ENCODE assay signal across 10 mouse cellular contexts in genomic region chr12:77531294-77531693, GRCm38 (mm10).
DNase-seq lines count a peak whose midpoint lies in the region; ATAC-seq and TF ChIP-seq lines count a peak whose summit lies in the region.
"Had no signal": no experiment of that assay in that cellular context is flagged by ENCODE, and none has a peak within 500 bp of the region (broad histone marks: within the 10 kb centered on the region; RNA-seq: fewer than 3 reads in every experiment).

No protein-coding gene starts in this region.

- no peaks in the 10 kb centered on the region for H3K4me1 ChIP-seq in liver, adult 2 months (ENCODE audit: control insufficient read depth, insufficient read depth, low read length)
- no peaks in the 10 kb centered on the region for H3K4me1 ChIP-seq in liver, embryonic 11.5 days (replicated peaks; ENCODE audit: control insufficient read depth, insufficient read depth, low read length)
- peaks cover 2% of the 10 kb centered on the region; the same call in 1 of the 2 replicates for H3K4me1 ChIP-seq in hindbrain, embryonic 16.5 days (ENCODE audit: control insufficient read depth, insufficient read depth, low read depth, low read length)
- H3K4me1 ChIP-seq: limb, embryonic 12.5 days had no signal

- ATAC-seq in liver, embryonic 11.5 days (replicated peaks; ENCODE audit: low FRiP score), result no peak
- ATAC-seq in megakaryocyte-erythroid progenitor cell, adult 5-6 weeks (replicated peaks; ENCODE audit: low FRiP score, low TSS enrichment, poor library complexity, severe bottlenecking), result peak; percentile 65
- ATAC-seq in granulocyte monocyte progenitor cell, adult 5-6 weeks (replicated peaks; ENCODE audit: poor library complexity, severe bottlenecking), result no peak
- ATAC-seq in hindbrain, embryonic 16.5 days, result no peak

- WGBS in liver, adult 2 months, result 76% methylated on average over 5 of the region's 5 CpGs
- 71% methylated on average over 5 of the region's 5 CpGs for WGBS in liver, embryonic 11.5 days
- WGBS in hindbrain, embryonic 16.5 days, result 90% methylated on average over 5 of the region's 5 CpGs

- intact Hi-C loops in heart, postnatal 10 days (cut with DNase I), result no loop called here

- H3K79me2 ChIP-seq in liver, adult 2 months (ENCODE audit: control insufficient read depth, insufficient read depth, low read length), result no peaks in the 10 kb centered on the region

- no peaks in the 10 kb centered on the region for H3K36me3 ChIP-seq in liver, adult 2 months (ENCODE audit: control insufficient read depth, insufficient read depth, low read length)
- H3K36me3 ChIP-seq in liver, embryonic 11.5 days (ENCODE audit: control insufficient read depth, insufficient read depth, low read length), result no peaks in the 10 kb centered on the region
- H3K36me3 ChIP-seq in hindbrain, embryonic 16.5 days (ENCODE audit: control insufficient read depth, insufficient read depth, low read length), result no peaks in the 10 kb centered on the region
- H3K36me3 ChIP-seq: limb, embryonic 12.5 days had no signal

- H3K9me3 ChIP-seq in liver, embryonic 11.5 days (ENCODE audit: control insufficient read depth, low read length), result no peaks in the 10 kb centered on the region
- no peaks in the 10 kb centered on the region for H3K9me3 ChIP-seq in hindbrain, embryonic 16.5 days (ENCODE audit: control insufficient read depth, low read length)
- H3K9me3 ChIP-seq: limb, embryonic 12.5 days had no signal

- TF ChIP-seq CTCF in liver, adult 2 months (IDR thresholded peaks at IDR 0.05; ENCODE audit: low read depth, low read length), result peak; percentile 94

- no peak overlapping the region for H3K4me2 ChIP-seq in liver, embryonic 11.5 days
- no peak overlapping the region for H3K4me2 ChIP-seq in hindbrain, embryonic 16.5 days (ENCODE audit: low read length)
- H3K4me2 ChIP-seq: limb, embryonic 12.5 days had no signal

- H3K9ac ChIP-seq in liver, adult 2 months (ENCODE audit: low read depth, low read length), result no peak overlapping the region
- no peak overlapping the region for H3K9ac ChIP-seq in liver, embryonic 11.5 days (ENCODE audit: low read depth, low read length)
- H3K9ac ChIP-seq in hindbrain, embryonic 16.5 days (ENCODE audit: low read depth, low read length), result no peak overlapping the region
- H3K9ac ChIP-seq: limb, embryonic 12.5 days had no signal

- no peak overlapping the region for H3K27ac ChIP-seq in liver, adult 2 months (replicated peaks; ENCODE audit: insufficient read depth, low read depth, low read length)
- H3K27ac ChIP-seq in liver, embryonic 11.5 days (ENCODE audit: low read depth, low read length), result no peak overlapping the region
- H3K27ac ChIP-seq in hindbrain, embryonic 16.5 days (ENCODE audit: low read depth, low read length), result no peak overlapping the region
- H3K27ac ChIP-seq: limb, embryonic 12.5 days had no signal

- no peaks in the 10 kb centered on the region for H3K27me3 ChIP-seq in liver, adult 2 months (ENCODE audit: control insufficient read depth, insufficient read depth, low read length)
- no peaks in the 10 kb centered on the region for H3K27me3 ChIP-seq in liver, embryonic 11.5 days (replicated peaks; ENCODE audit: control insufficient read depth, insufficient read depth, low read length)
- H3K27me3 ChIP-seq in hindbrain, embryonic 16.5 days (replicated peaks; ENCODE audit: control insufficient read depth, insufficient read depth, low read length), result no peaks in the 10 kb centered on the region
- H3K27me3 ChIP-seq: limb, embryonic 12.5 days had no signal

- H3K4me3 ChIP-seq in liver, adult 2 months (ENCODE audit: insufficient read depth, low read depth, low read length), result no peak overlapping the region
- H3K4me3 ChIP-seq in liver, embryonic 11.5 days (ENCODE audit: low read depth, low read length), result no peak overlapping the region
- H3K4me3 ChIP-seq in hindbrain, embryonic 16.5 days (ENCODE audit: low read length), result no peak overlapping the region
- H3K4me3 ChIP-seq: erythroblast, embryonic 14.5 days; limb, embryonic 12.5 days had no signal

- no peak for TF ChIP-seq POLR2A in liver, adult 2 months (IDR thresholded peaks at IDR 0.05; ENCODE audit: extremely low read depth, insufficient read depth, low read length)

- peak; percentile 22 for DNase-seq in liver, adult 2 months (ENCODE audit: extremely low read depth, low read depth, low spot score)
- DNase-seq in liver, embryonic 11.5 days (ENCODE audit: low spot score), result no peak
- peak; percentile 44 for DNase-seq in T-cell, adult 2 months (ENCODE audit: low spot score)
- peak; percentile 30 to 47 for DNase-seq in heart, postnatal 10 days
- DNase-seq in right cerebral cortex, adult 18-20 months, result no peak

Comparison
In these comparisons a context has a peak if more than half of its experiments do, and no peak if none do; other contexts are left out.
1. DNase-seq: peak in liver, adult 2 months (single experiment), T-cell, adult 2 months (single experiment) and heart, postnatal 10 days (2 of 2); none in liver, embryonic 11.5 days (single experiment) and right cerebral cortex, adult 18-20 months (single experiment).